In the genomic region with DNA sequence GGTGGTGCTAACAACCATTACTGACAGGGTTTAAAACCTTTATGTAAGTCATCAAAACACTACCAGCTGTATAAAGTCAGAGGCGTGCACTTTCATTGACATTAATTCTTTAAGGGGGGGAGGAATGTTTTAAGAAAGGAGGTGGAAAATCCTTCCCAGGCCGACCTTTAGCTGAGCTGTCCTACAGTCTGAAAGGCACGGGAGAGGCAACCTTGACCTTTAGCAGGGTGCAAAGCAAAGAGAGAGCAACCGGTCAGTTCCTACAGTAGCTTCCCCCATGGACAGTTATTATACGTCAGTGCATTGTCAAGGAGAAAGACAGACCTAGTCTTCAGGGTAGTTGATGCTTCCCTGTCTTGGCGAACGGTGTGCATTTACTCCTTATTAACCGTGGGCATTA, we compare ENCODE assay signal across 16 mouse cellular contexts.
"Had no signal": no experiment of that assay in that cellular context is flagged by ENCODE, and none has a peak within 500 bp of the region (broad histone marks: within the 10 kb centered on the region; RNA-seq: fewer than 3 reads in every experiment).

No protein-coding gene starts in this region.

- H3K4me1 ChIP-seq: liver, embryonic 13.5 days; lung, embryonic 15.5 days had no signal

- H3K9ac ChIP-seq: limb, embryonic 12.5 days; liver, embryonic 13.5 days; liver, postnatal 0 days; lung, embryonic 15.5 days; neural tube, embryonic 15.5 days had no signal

- H3K4me3 ChIP-seq: limb, embryonic 12.5 days; liver, embryonic 13.5 days; lung, embryonic 15.5 days; myocyte; neural tube, embryonic 15.5 days had no signal

- H3K27me3 ChIP-seq: limb, embryonic 12.5 days; liver, embryonic 13.5 days; neural tube, embryonic 15.5 days had no signal

- H3K27ac ChIP-seq: limb, embryonic 12.5 days; liver, embryonic 13.5 days; lung, embryonic 15.5 days; macrophage; neural tube, embryonic 15.5 days; stomach, postnatal 0 days had no signal

- ATAC-seq: liver, postnatal 0 days had no signal

- H3K4me2 ChIP-seq: limb, embryonic 12.5 days; liver, embryonic 13.5 days; lung, embryonic 15.5 days; neural tube, embryonic 15.5 days had no signal

- H3K36me3 ChIP-seq: limb, embryonic 12.5 days; liver, embryonic 13.5 days; lung, embryonic 15.5 days; neural tube, embryonic 15.5 days had no signal

- H3K9me3 ChIP-seq: limb, embryonic 12.5 days; liver, embryonic 13.5 days; lung, embryonic 15.5 days; neural tube, embryonic 15.5 days had no signal

- DNase-seq: kidney, postnatal 25 days; layer of hippocampus, postnatal 36 days; liver; liver, embryonic 13.5 days; liver, postnatal 0 days; lung, postnatal 14 days; midbrain, embryonic 14.5 days; right cerebral cortex, adult 18-20 months; right cerebral cortex, postnatal 25 days; thymus, postnatal 4 days had no signal
